Mouse (Mus musculus) forebrain, embryonic 12.5 days (tissue): ENCODE results near the gene Krt80. TPM values are rescaled to one million over a fixed set of nuclear protein-coding genes. Genes with fewer than 3 reads are reported as not detected.
"Not testable (repeated sequence)": the region's sequence is repeated elsewhere in the genome, so short reads cannot be mapped to it uniquely, and the experiment has no call there.

Source experiments
- ATAC-seq: fragments of 200-750 bp; cut with Nextera tagmentation; 2 replicates; pipeline ENCODE4 v1.8.0; 2017; ENCODE audit warnings: moderate TSS enrichment; ENCODE audit not compliant: low FRiP score
- H3K27ac ChIP-seq: fragments of 300-500 bp; sonication (generic); 2 replicates; pipeline ENCODE4 v1.5.1; 2016; ENCODE audit warnings: mild to moderate bottlenecking
- H3K27me3 ChIP-seq: fragments of 300-500 bp; sonication (generic); 2 replicates; pipeline ENCODE4 v1.6.1; 2016; ENCODE audit warnings: mild to moderate bottlenecking
- H3K36me3 ChIP-seq: fragments of 300-500 bp; sonication (generic); replicated peaks from 2 replicates; pipeline ENCODE4 v1.6.1; 2016; ENCODE audit warnings: mild to moderate bottlenecking
- H3K4me1 ChIP-seq: fragments of 300-500 bp; sonication (generic); 2 replicates; pipeline ENCODE4 v1.6.1; 2016
- H3K4me2 ChIP-seq: fragments of 300-500 bp; sonication (generic); 2 replicates; pipeline ENCODE4 v1.6.1; 2016; ENCODE audit warnings: mild to moderate bottlenecking, moderate library complexity
- H3K4me3 ChIP-seq: fragments of 300-500 bp; sonication (generic); replicated peaks from 2 replicates; pipeline ENCODE4 v1.5.1; 2016; ENCODE audit warnings: mild to moderate bottlenecking
- H3K9ac ChIP-seq: fragments of 300-500 bp; sonication (generic); 2 replicates; pipeline ENCODE4 v1.6.1; 2016; ENCODE audit warnings: mild to moderate bottlenecking
- H3K9me3 ChIP-seq: fragments of 300-500 bp; sonication (generic); 2 replicates; pipeline ENCODE4 v1.6.1; 2016
- whole genome bisulfite sequencing: fragments of 180-500 bp; shearing (Covaris S2); methylation state at CpG from one replicate; pipeline ENCODE4 v1.1.7; 2016; 5-methylcytosine and 5-hydroxymethylcytosine counted together
- polyA plus RNA-seq: library from polyadenylated mRNA; unstranded; fragments of >200 nt; fragmentation: Nextera tagmentation; extraction: Ambion mirVana; gene quantifications from 2 replicates; pipeline ENCODE4 v1.2.1, GENCODE M21; 2016

The Krt80 gene
- polyA plus RNA-seq, 1 experiment from 2014 or later: not detected

DNA sequence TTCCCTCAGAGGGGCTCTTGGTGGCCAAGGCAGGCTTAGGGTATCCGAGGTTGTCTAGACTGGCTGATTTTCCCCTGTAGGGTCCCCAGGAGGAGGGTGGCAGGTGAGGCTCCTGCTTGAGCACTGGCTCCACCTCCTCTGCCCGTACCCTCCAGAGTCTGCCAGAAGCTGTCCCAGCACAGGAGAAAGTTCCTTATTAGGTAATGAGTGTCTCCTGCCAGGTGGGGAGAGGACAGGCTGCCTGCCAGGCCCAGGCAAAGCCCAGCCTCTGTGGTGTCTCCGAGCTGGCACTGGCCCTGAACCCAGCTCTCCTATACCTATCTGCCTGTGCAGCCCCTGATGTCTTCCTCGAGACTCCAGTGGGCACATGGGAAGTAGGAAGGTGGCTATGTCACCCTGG lies 37.6 kb downstream of the Krt80 start:
- Histone ChIP-seq H3K4me2 (no peak overlapping the region), H3K4me1 (peaks cover 5% of the 10 kb centered on the region), H3K27me3 (peaks cover 16% of the 10 kb centered on the region), H3K4me3 (no peak overlapping the region), H3K27ac (no peak overlapping the region), H3K9me3 (no peaks in the 10 kb centered on the region), H3K9ac (no peak overlapping the region), H3K36me3 (no peaks in the 10 kb centered on the region)
- WGBS: 77% methylated on average over 4 of the region's 4 CpGs
- no peak for ATAC-seq

- Histone ChIP-seq H3K4me1 (peaks cover 7% of the 10 kb centered on the region), H3K36me3 (no peaks in the 10 kb centered on the region), H3K4me2 (no peak overlapping the region), H3K4me3 (no peak overlapping the region), H3K9ac (no peak overlapping the region), H3K27ac (no peak overlapping the region), H3K27me3 (0 out of 2 replicates have a peak, but pooled peaks cover 4% of the 10 kb centered on the region), H3K9me3 (no peaks in the 10 kb centered on the region)
- no peak for ATAC-seq
- WGBS: 86% methylated on average over 4 of the region's 4 CpGs
These were observed 38.9 kb downstream of the Krt80 start for GRCm38 (mm10) chr15:101331090-101331489.

- Histone ChIP-seq H3K9ac (no peak overlapping the region), H3K9me3 (no peaks in the 10 kb centered on the region), H3K36me3 (no peaks in the 10 kb centered on the region), H3K4me1 (peaks cover 7% of the 10 kb centered on the region), H3K27ac (no peak overlapping the region), H3K4me2 (no peak overlapping the region), H3K4me3 (no peak overlapping the region), H3K27me3 (0 out of 2 replicates have a peak, but pooled peaks cover 3% of the 10 kb centered on the region)
- 66% methylated on average over 3 of the region's 3 CpGs for WGBS
- ATAC-seq: no peak
These were observed 40.4 kb downstream of the Krt80 start for GRCm38 (mm10) chr15:101329564-101329892.

DNA sequence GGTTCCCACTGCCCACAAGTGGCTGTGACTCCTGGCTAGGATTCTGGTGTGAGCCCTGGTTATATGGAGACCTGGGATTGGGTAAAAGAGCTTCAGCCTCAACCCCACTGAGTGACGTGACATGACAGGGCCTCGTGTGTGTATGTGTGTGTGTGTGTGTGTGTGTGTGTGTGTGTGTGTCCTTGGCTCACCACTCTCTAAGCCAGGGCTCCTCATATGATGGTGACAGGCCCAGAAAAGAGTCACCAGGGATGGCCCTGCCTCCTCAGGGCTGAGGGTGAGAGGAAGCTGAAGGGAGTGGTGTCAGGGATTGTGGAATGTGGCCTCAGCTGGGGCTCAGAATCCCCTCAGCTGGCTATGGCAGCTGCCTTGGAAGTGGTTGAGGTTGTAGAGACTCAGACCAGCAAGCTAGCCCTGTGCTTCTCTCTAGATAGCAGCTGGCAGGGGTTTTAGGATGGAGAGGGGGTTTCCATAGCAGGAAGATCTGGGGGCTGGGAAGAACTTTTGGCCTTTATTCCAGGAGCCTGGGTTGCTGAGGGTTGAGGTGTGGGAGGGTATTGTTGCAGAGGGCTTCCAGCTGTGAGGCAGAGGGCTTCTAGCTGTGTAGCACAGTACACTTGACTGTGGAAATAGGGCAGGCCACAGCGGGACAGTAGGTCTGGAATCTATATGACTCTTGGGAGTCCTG lies 40.9 kb downstream of the Krt80 start:
- Histone ChIP-seq H3K36me3 (no peaks in the 10 kb centered on the region), H3K9me3 (no peaks in the 10 kb centered on the region), H3K4me2 (no peak overlapping the region), H3K4me1 (peaks cover 7% of the 10 kb centered on the region), H3K27ac (no peak overlapping the region), H3K9ac (no peak overlapping the region), H3K27me3 (0 out of 2 replicates have a peak, but pooled peaks cover 3% of the 10 kb centered on the region), H3K4me3 (no peak overlapping the region)
- no peak for ATAC-seq
- WGBS: 46% methylated on average over 3 of the region's 3 CpGs

DNA sequence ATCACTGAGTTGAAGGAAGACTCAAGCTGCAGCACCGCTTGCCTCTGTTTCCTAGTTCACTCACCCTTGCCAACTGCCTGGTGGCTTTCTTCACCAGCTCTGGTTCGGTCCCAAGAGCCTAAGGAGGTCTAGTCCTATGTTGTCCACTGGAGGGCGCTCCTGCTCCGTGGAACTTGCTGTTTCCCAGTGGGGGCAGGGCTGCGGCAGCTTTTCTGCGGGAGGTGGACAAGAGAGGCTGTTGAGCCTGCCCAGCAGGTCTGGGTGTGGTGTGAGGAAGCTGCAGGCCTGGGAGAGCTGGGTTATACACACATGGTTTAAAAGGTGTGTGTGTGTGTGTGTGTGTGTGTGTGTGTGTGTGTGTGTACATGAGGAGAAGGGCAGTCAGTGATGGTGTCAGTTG lies 42.7 kb downstream of the Krt80 start:
- Histone ChIP-seq H3K9me3 (no peaks in the 10 kb centered on the region), H3K4me1 (peaks cover 7% of the 10 kb centered on the region), H3K4me2 (no peak overlapping the region), H3K27ac (no peak overlapping the region), H3K9ac (no peak overlapping the region), H3K4me3 (no peak overlapping the region), H3K27me3 (no peaks in the 10 kb centered on the region), H3K36me3 (no peaks in the 10 kb centered on the region)
- WGBS: 6% methylated on average over 6 of the region's 6 CpGs
- ATAC-seq: no peak; the same call in 1 of the 2 replicates

DNA sequence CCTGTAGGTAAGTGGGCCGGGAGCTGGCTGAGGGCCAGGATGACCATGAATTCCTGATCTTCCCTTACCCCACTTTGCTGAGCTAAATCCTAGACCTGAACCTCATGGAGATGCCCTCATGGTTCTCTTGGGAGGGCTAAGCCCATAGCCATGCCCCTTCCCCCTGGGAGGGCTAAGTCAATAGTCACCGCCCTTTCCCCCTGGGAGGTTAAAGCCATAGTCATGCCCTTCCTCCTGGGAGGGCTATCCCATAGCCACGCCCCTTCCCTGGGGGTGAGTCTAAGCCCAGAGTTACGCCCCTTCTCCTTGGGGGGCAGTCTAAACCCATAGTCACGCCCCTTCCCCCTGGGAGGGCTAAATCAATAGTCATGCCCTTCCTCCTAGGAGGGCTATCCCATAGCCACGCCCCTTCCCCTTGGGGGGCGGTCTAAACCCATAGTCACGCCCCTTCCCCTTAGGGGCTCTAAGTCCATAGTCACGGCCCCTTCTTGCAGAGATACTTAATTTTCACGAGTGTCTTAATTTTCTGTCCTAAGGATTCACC lies 43.9 kb downstream of the Krt80 start:
- ATAC-seq: no peak

GRCm38 (mm10) chr15:101324409-101324808 lies 45.6 kb downstream of the Krt80 start:
- not testable (repeated sequence) for H3K27me3 ChIP-seq, H3K4me1 ChIP-seq, H3K4me3 ChIP-seq, H3K36me3 ChIP-seq, H3K4me2 ChIP-seq, H3K9me3 ChIP-seq, H3K9ac ChIP-seq, H3K27ac ChIP-seq, ATAC-seq

More for the DNA sequence above, 43.9 kb downstream of the Krt80 start:
- Histone ChIP-seq H3K4me1 (peaks cover 7% of the 10 kb centered on the region), H3K27me3 (no peaks in the 10 kb centered on the region), H3K4me2 (no peak overlapping the region), H3K27ac (no peak overlapping the region), H3K9ac (no peak overlapping the region), H3K4me3 (no peak overlapping the region), H3K36me3 (no peaks in the 10 kb centered on the region), H3K9me3 (no peaks in the 10 kb centered on the region)
- 47% methylated on average over 10 of the region's 10 CpGs for WGBS

DNA sequence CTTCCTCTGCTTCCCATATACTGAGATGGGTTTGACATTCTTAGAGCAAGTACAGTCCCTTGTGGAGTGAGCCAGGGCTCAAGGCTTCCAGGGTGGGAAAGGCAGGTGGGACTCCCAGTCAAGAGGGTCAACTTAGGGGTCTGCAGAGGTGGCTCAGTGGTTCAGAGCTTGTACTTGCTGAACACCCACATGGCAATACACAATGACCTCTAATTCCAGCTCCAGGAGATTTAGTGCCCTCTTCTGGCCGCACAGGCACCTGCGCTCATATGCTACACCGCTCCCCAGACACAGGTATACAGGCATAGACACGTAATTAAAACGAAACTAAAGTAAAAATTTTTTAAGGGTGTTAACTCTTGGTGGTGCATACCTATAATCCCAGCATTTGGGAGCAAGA lies 46.5 kb downstream of the Krt80 start:
- no peak overlapping the region for H3K4me2 ChIP-seq
- no peak for ATAC-seq
- WGBS: 93% methylated on average over 5 of the region's 5 CpGs
- no peaks in the 10 kb centered on the region for H3K9me3 ChIP-seq
- H3K27ac ChIP-seq: no peak overlapping the region
- H3K9ac ChIP-seq: no peak overlapping the region
- H3K27me3 ChIP-seq: no peaks in the 10 kb centered on the region
- peaks cover 5% of the 10 kb centered on the region; the same call in 1 of the 2 replicates for H3K4me1 ChIP-seq
- no peak overlapping the region for H3K4me3 ChIP-seq
- no peaks in the 10 kb centered on the region for H3K36me3 ChIP-seq

GRCm38 (mm10) chr15:101322640-101323039 lies 47.3 kb downstream of the Krt80 start:
- Histone ChIP-seq H3K4me1 (peaks cover 5% of the 10 kb centered on the region; the same call in 1 of the 2 replicates), H3K9me3 (no peaks in the 10 kb centered on the region), H3K27me3 (no peaks in the 10 kb centered on the region), H3K4me2 (no peak overlapping the region), H3K27ac (no peak overlapping the region), H3K36me3 (no peaks in the 10 kb centered on the region), H3K9ac (no peak overlapping the region), H3K4me3 (no peak overlapping the region)
- 86% methylated on average over 7 of the region's 7 CpGs for WGBS
- no peak for ATAC-seq

GRCm38 (mm10) chr15:101322106-101322505 lies 47.9 kb downstream of the Krt80 start:
- Histone ChIP-seq H3K36me3 (no peaks in the 10 kb centered on the region), H3K4me3 (no peak overlapping the region), H3K9ac (no peak overlapping the region), H3K4me2 (no peak overlapping the region), H3K27ac (no peak overlapping the region), H3K27me3 (no peaks in the 10 kb centered on the region), H3K9me3 (no peaks in the 10 kb centered on the region), H3K4me1 (0 out of 2 replicates have a peak, but pooled peaks cover 3% of the 10 kb centered on the region)
- WGBS: 87% methylated on average over 5 of the region's 5 CpGs
- no peak for ATAC-seq

GRCm38 (mm10) chr15:101321126-101321525 lies 48.8 kb downstream of the Krt80 start:
- 77% methylated on average over 5 of the region's 5 CpGs for WGBS

DNA sequence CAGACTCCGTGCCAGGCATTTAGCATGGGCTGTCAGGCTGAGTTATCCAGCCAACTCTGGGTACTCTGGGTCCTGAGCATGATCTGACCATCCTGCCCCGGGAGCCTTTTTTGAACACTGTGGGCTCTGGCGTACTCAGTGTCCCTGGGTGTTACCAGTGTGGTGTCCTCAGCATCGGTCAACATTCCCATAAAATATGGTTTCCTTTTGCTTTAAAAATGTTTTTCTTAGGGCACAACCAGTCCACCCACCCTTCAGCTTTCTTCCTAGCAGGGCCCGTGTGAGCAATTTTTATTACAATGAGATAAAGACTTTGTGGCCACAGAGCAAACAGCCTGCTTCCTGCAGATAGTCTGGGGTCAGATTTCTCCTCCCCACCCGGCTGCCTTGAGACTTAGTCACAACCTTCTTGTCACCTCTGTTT lies 49.3 kb downstream of the Krt80 start:
- no peak for ATAC-seq
- H3K9me3 ChIP-seq: no peaks in the 10 kb centered on the region
- H3K36me3 ChIP-seq: no peaks in the 10 kb centered on the region
- no peak overlapping the region for H3K27ac ChIP-seq
- no peaks in the 10 kb centered on the region for H3K27me3 ChIP-seq
- no peak overlapping the region for H3K4me2 ChIP-seq
- peaks cover 9% of the 10 kb centered on the region for H3K4me1 ChIP-seq
- WGBS: 75% methylated on average over 6 of the region's 6 CpGs
- no peak overlapping the region for H3K9ac ChIP-seq
- H3K4me3 ChIP-seq: no peak overlapping the region

More at GRCm38 (mm10) chr15:101321126-101321525, 48.8 kb downstream of the Krt80 start:
- Histone ChIP-seq H3K9me3 (no peaks in the 10 kb centered on the region), H3K4me1 (peaks cover 5% of the 10 kb centered on the region; the same call in 1 of the 2 replicates), H3K27me3 (no peaks in the 10 kb centered on the region), H3K9ac (no peak overlapping the region), H3K36me3 (no peaks in the 10 kb centered on the region), H3K4me2 (no peak overlapping the region), H3K27ac (no peak overlapping the region), H3K4me3 (no peak overlapping the region)
- ATAC-seq: no peak

DNA sequence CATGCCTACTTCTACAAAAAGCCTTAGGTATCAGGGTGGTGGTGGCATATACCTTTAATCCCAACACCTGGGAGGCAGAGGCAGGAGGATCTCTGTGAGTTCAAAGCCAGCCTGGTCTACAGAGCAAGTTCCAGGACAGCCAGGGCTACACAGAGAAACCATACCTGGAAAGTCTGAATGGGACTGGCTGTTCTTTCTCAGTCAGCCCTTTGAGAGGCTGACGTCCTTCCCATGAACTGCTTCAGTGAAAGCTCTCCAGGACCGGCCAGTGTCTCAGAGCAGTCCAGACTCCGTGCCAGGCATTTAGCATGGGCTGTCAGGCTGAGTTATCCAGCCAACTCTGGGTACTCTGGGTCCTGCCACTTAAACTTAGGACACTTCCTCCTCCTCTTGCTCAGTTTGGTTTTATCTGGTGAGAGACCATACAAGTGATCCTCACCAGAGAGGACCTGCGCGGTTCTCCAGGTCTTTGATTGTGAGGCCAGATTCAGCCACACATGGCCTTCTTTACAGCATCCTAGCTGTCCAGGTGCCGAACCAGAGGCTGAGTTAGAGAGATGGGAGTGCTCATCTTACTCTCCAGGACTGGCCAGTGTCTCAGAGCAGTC lies 49.8 kb downstream of the Krt80 start:
- Histone ChIP-seq H3K9ac (no peak overlapping the region), H3K9me3 (no peaks in the 10 kb centered on the region), H3K27me3 (no peaks in the 10 kb centered on the region), H3K27ac (no peak overlapping the region), H3K4me1 (peaks cover 9% of the 10 kb centered on the region), H3K36me3 (no peaks in the 10 kb centered on the region), H3K4me2 (no peak overlapping the region), H3K4me3 (no peak overlapping the region)
- 91% methylated on average over 6 of the region's 6 CpGs for WGBS
- no peak for ATAC-seq
